Mouse (Mus musculus) E14TG2a.4 (cell line): ENCODE data around the gene Dspp.

ENCODE experiments used
- H3K27me3 ChIP-seq: 2 replicates; pipeline ENCODE4 v1.6.1; 2014; ENCODE audit warnings: low read length, control low read depth; ENCODE audit not compliant: insufficient read depth
- H3K36me3 ChIP-seq: 2 replicates; pipeline ENCODE4 v1.6.1; 2014; ENCODE audit warnings: low read length, control low read depth; ENCODE audit not compliant: insufficient read depth
- H3K4me1 ChIP-seq: replicated peaks from 2 replicates; pipeline ENCODE4 v1.6.1; 2014; ENCODE audit warnings: low read depth, low read length, control low read depth
- H3K4me3 ChIP-seq: replicated peaks from 2 replicates; pipeline ENCODE4 v1.5.1; 2014; ENCODE audit warnings: mild to moderate bottlenecking, low read length
- H3K9me3 ChIP-seq: 2 replicates; pipeline ENCODE4 v1.6.1; 2014; ENCODE audit warnings: low read length, control low read depth
- CTCF ChIP-seq: conservative IDR thresholded peaks from 2 replicates; pipeline ENCODE4 v1.5.1; 2014; ENCODE audit warnings: low read length
- NANOG ChIP-seq: IDR thresholded peaks from 2 replicates; pipeline ENCODE4 v1.6.1; 2014; ENCODE audit warnings: borderline replicate concordance, low read length, mixed read lengths
- POU5F1 ChIP-seq: IDR thresholded peaks from 2 replicates; pipeline ENCODE4 v1.6.1; 2014; ENCODE audit warnings: low read length, borderline replicate concordance

The Dspp gene

GRCm38 (mm10) chr5:104137920-104138541 is 32.5 kb upstream of the Dspp start:
- peaks cover 3% of the 10 kb centered on the region; the same call in 1 of the 2 replicates for H3K9me3 ChIP-seq
- no peaks in the 10 kb centered on the region for H3K27me3 ChIP-seq

DNA sequence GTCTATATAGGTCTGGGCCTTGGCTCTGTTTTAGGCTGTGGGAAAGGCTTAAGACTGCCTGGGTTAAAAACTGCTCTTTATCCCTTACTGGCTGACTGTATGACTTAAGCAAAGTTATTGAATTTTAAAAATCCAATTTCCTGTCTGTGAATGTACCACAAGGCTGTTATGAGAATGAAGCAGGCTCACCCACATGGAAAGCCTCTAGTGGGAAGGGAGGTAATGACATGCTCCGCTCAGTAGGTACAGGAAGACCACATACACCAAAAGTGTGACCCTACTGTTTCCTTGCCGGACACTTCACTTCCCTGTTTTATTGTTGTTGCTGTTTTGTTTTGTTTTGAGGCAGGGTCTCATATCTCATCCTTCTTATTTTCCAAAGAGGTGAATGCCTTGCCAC is 29.4 kb upstream of the Dspp start:
- H3K27me3 ChIP-seq, result no peaks in the 10 kb centered on the region
- H3K4me1 ChIP-seq, result no peaks in the 10 kb centered on the region
- H3K36me3 ChIP-seq, result no peaks in the 10 kb centered on the region
- no peak overlapping the region for H3K4me3 ChIP-seq
- TF ChIP-seq CTCF (no peak), POU5F1 (no peak), NANOG (no peak)
- peaks cover 3% of the 10 kb centered on the region; the same call in 1 of the 2 replicates for H3K9me3 ChIP-seq

More at GRCm38 (mm10) chr5:104137920-104138541, 32.5 kb upstream of the Dspp start:
- no peaks in the 10 kb centered on the region for H3K36me3 ChIP-seq
- no peaks in the 10 kb centered on the region for H3K4me1 ChIP-seq
- H3K4me3 ChIP-seq, result no peak overlapping the region
- TF ChIP-seq NANOG, result no peak
- no peak for TF ChIP-seq POU5F1
- no peak for TF ChIP-seq CTCF

- H3K9me3 ChIP-seq, result peaks cover 3% of the 10 kb centered on the region; the same call in 1 of the 2 replicates
- H3K4me3 ChIP-seq, result no peak overlapping the region
- H3K36me3 ChIP-seq, result no peaks in the 10 kb centered on the region
- no peaks in the 10 kb centered on the region for H3K27me3 ChIP-seq
- TF ChIP-seq CTCF (no peak), NANOG (no peak), POU5F1 (no peak)
- H3K4me1 ChIP-seq, result no peaks in the 10 kb centered on the region
Observed at GRCm38 (mm10) chr5:104144057-104144456, 26.5 kb upstream of the Dspp start.

DNA sequence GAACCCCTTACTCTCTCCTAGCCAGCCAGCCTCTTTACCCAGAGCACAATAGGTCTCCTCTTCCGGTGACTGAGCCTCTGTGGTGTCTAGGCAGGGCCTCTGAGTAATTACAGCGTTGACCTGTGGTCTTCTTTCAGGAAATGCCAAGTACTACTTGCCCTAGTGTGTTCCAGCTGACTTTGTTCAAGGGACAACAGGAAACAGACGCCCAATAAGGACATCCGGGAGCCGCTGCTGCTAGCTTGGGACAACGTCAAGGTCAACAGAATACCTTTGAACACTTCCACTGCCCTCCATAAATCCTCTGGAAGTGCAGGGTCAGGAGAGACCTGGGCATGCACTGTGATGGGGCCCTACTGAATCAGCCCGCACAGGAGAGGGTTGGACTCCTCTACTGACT is 21.2 kb upstream of the Dspp start:
- Histone ChIP-seq H3K27me3 (no peaks in the 10 kb centered on the region), H3K9me3 (peaks cover 9% of the 10 kb centered on the region; the same call in 1 of the 2 replicates), H3K4me3 (no peak overlapping the region), H3K4me1 (no peaks in the 10 kb centered on the region), H3K36me3 (no peaks in the 10 kb centered on the region)
- TF ChIP-seq POU5F1 (no peak), CTCF (no peak), NANOG (no peak)

DNA sequence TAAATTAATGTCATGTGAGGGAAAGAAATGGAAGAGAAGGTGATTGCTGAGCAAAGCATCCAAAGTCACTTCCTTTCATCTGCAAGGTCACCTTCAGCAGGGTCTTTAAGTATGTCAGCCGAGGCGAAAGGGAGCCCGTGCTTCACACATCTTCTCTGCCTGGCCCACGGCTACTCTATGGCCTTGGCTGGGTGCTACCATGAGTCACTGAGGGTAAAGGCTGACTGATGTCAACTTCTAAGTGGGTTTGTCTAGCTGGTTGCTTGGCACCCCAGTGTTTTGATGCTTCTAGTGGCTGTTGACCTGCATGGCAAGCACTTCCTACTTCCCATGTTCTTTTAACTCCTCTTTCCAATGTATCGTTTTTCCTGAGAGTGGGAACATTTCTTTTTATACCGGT is 20.3 kb upstream of the Dspp start:
- Histone ChIP-seq H3K4me3 (no peak overlapping the region), H3K9me3 (peaks cover 9% of the 10 kb centered on the region; the same call in 1 of the 2 replicates), H3K27me3 (no peaks in the 10 kb centered on the region), H3K36me3 (no peaks in the 10 kb centered on the region), H3K4me1 (no peaks in the 10 kb centered on the region)
- TF ChIP-seq NANOG (no peak), CTCF (no peak), POU5F1 (no peak)

- no peaks in the 10 kb centered on the region for H3K27me3 ChIP-seq
- no peaks in the 10 kb centered on the region for H3K36me3 ChIP-seq
- no peak overlapping the region for H3K4me3 ChIP-seq
- H3K4me1 ChIP-seq, result no peaks in the 10 kb centered on the region
- H3K9me3 ChIP-seq, result no peaks in the 10 kb centered on the region
- TF ChIP-seq CTCF (no peak), POU5F1 (no peak), NANOG (no peak)
Observed at GRCm38 (mm10) chr5:104157701-104158100, 12.8 kb upstream of the Dspp start.

- H3K9me3 ChIP-seq, result no peaks in the 10 kb centered on the region
- TF ChIP-seq POU5F1 (no peak), CTCF (no peak), NANOG (no peak)
- no peaks in the 10 kb centered on the region for H3K36me3 ChIP-seq
- no peaks in the 10 kb centered on the region for H3K4me1 ChIP-seq
- no peaks in the 10 kb centered on the region for H3K27me3 ChIP-seq
- no peak overlapping the region for H3K4me3 ChIP-seq
Observed at GRCm38 (mm10) chr5:104158332-104159052, 12.0 kb upstream of the Dspp start.

DNA sequence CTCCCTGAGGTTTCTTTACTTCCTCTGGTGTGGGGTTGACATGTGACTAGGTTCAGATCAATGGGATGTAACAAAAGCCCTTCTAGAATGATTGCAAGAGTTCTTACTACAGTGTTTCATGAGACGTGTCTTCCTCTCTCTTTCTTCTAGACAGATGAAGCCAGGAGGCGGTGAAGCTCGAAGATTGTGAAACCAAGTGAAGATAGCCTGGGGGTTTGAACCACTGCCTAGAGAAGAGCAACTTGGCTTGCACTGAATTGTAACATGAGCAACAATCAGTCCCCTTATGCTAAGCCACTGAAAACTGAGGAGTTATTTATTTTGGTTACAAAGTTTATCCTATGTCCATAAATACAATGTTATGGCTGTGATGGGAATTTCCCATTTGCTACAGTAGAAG is 9.9 kb upstream of the Dspp start:
- Histone ChIP-seq H3K4me3 (no peak overlapping the region), H3K4me1 (peaks cover 7% of the 10 kb centered on the region), H3K9me3 (no peaks in the 10 kb centered on the region), H3K27me3 (no peaks in the 10 kb centered on the region), H3K36me3 (no peaks in the 10 kb centered on the region)
- no peak for TF ChIP-seq NANOG
- no peak for TF ChIP-seq POU5F1
- no peak for TF ChIP-seq CTCF
